Mouse (Mus musculus): ENCODE measurements around the gene Clpb. TPM values are rescaled to one million over a fixed set of nuclear protein-coding genes. Genes with fewer than 3 reads are reported as not detected.

The Clpb gene
- polyA plus RNA-seq, 1 experiment, result 3.1 TPM

DNA sequence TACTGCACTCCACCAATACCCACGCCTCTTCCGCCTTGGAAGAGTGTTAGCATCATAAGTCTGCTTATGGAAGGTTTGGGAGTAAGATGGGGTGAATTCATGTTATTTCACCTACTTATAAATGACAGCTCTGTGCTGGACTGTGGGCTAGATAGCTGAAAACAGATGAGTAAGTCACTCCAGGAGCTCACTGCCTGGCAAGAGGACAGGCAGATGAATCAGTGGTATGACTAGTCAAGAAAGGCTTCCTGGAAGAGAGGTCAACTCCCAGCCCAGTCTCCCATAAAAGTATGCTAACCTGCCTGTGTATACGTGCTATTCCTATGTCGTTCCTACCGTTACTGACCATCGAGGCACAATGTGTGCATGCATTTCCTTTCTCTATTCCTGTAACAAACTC lies 91.9 kb downstream of the Clpb start:
- no peak overlapping the region for H3K4me3 ChIP-seq (replicated peaks)
- no peak for TF ChIP-seq TAL1 (IDR thresholded peaks at IDR 0.05; ENCODE audit: low read length)
- no peak for TF ChIP-seq GATA1 (IDR thresholded peaks at IDR 0.05; ENCODE audit: low read length)
- no peaks in the 10 kb centered on the region for H3K27me3 ChIP-seq (ENCODE audit: control insufficient read depth)
- H3K9me3 ChIP-seq (ENCODE audit: control insufficient read depth, low read length), result no peaks in the 10 kb centered on the region
- no peaks in the 10 kb centered on the region for H3K4me1 ChIP-seq (ENCODE audit: control insufficient read depth)
- H3K36me3 ChIP-seq (ENCODE audit: control insufficient read depth), result peaks cover 6% of the 10 kb centered on the region

DNA sequence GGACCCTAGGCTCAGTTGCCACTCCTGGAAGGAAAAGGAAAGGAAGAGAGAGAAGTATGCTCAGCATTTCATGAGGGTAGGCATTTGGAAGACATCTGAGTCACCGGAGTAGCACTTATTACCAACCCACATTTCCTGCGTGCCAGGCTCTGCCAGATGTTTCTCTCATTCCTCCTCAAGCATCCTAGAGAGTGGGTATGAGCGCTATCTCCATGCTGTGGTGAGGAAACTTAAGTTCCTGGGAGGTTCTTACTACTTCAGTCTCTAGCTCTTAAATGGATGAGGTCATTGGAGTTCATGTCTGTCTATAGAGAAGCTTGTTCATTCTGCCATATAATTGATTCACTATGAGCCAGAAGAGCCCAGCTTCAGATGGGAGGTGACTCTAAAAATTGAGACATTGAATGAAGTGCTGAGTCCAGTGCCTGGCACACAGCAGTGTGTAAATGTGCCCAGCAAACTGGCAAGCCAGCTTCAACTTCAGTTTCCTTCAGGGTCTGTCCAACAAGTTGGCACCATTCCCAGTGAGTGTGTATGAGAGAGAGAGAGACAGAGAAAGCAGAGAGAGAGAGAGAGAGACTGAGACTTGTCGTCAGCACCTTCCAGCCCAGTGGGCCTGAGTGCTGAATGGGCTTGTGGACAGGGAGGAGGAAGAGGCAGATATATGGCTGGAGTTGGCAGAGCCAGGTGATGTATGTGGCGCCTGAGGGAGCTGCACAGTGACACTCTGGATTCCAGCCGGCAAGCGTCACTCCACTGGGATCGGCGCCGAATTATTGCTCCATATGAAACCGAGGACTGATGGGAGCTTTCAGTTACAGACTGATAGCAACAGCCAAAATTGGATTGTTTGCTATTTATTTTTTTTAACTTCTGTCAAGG lies 98.7 kb downstream of the Clpb start:
- no peaks in the 10 kb centered on the region for H3K9me3 ChIP-seq (ENCODE audit: control insufficient read depth, low read length)
- peaks cover 5% of the 10 kb centered on the region for H3K36me3 ChIP-seq (ENCODE audit: control insufficient read depth)
- no peaks in the 10 kb centered on the region for H3K4me1 ChIP-seq (ENCODE audit: control insufficient read depth)
- H3K27me3 ChIP-seq (ENCODE audit: control insufficient read depth), result no peaks in the 10 kb centered on the region
- no peak overlapping the region for H3K4me3 ChIP-seq (replicated peaks)
- TF ChIP-seq GATA1 (IDR thresholded peaks at IDR 0.05; ENCODE audit: low read length), result no peak
- TF ChIP-seq TAL1 (IDR thresholded peaks at IDR 0.05; ENCODE audit: low read length), result no peak

DNA sequence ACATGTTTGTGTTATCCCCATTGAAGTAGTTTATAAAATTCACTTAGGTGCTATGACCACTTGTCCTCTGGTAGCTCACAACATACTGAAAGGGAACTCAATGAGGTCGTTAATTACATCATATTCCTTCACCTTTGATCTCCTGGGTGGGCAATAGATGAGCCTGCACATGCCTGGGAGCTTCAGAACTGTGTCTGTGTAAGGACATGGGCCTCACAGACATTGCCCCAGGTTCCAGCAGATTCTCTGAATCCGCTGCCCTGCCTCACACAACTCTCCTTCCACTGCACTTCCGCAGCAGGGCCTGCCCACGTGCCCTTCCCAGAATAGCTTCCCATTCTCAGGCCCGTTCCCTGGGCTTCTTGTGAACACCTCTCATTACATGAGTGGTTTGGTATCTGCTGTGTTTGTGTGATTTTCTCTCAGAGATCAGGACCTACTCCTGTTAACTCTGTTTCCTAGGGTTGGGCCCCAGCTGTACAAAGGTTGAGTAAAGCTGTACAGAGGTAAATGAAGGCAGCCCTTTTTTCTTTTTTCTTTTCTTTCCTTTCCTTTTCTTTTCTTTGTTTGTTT lies 104.0 kb downstream of the Clpb start:
- Histone ChIP-seq H3K36me3 (ENCODE audit: control insufficient read depth) (peaks cover 5% of the 10 kb centered on the region), H3K4me3 (replicated peaks) (no peak overlapping the region)
- no peak for TF ChIP-seq GATA1 (IDR thresholded peaks at IDR 0.05; ENCODE audit: low read length)
- no peak for TF ChIP-seq TAL1 (IDR thresholded peaks at IDR 0.05; ENCODE audit: low read length)

GRCm38 (mm10) chr7:101770051-101770450 lies 106.6 kb downstream of the Clpb start:
- H3K9me3 ChIP-seq (ENCODE audit: control insufficient read depth, low read length), result no peaks in the 10 kb centered on the region
- H3K36me3 ChIP-seq (ENCODE audit: control insufficient read depth), result peaks cover 7% of the 10 kb centered on the region
- no peaks in the 10 kb centered on the region for H3K4me1 ChIP-seq (ENCODE audit: control insufficient read depth)
- TF ChIP-seq TAL1 (IDR thresholded peaks at IDR 0.05; ENCODE audit: low read length) (no peak), GATA1 (IDR thresholded peaks at IDR 0.05; ENCODE audit: low read length) (no peak)
- H3K27me3 ChIP-seq (ENCODE audit: control insufficient read depth), result no peaks in the 10 kb centered on the region
- H3K4me3 ChIP-seq (replicated peaks), result no peak overlapping the region

More for the DNA sequence above, 104.0 kb downstream of the Clpb start:
- no peaks in the 10 kb centered on the region for H3K4me1 ChIP-seq (ENCODE audit: control insufficient read depth)
- H3K9me3 ChIP-seq (ENCODE audit: control insufficient read depth, low read length), result no peaks in the 10 kb centered on the region
- H3K27me3 ChIP-seq (ENCODE audit: control insufficient read depth), result no peaks in the 10 kb centered on the region

DNA sequence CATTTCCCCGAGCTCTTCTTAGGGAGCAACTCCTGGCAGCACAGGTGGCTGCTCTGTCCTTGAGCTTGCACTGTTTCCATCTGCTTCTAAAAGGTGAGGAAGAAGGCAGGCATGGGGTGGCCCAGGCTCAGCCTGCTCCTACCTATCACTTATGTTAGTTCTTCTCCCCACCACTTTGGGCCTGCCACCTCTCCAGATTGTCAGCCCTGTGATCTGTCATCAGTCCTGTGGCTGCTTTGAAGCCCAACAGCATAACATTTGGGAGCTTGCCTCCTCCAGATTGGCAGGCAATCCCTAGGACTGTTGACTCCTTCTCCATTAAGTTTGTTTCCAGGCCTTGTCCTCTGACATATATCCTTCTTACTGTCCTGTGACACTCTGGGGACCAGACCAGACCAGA lies 108.2 kb downstream of the Clpb start:
- Histone ChIP-seq H3K36me3 (ENCODE audit: control insufficient read depth) (peaks cover 2% of the 10 kb centered on the region), H3K27me3 (ENCODE audit: control insufficient read depth) (no peaks in the 10 kb centered on the region), H3K4me1 (ENCODE audit: control insufficient read depth) (no peaks in the 10 kb centered on the region), H3K9me3 (ENCODE audit: control insufficient read depth, low read length) (no peaks in the 10 kb centered on the region), H3K4me3 (replicated peaks) (no peak overlapping the region)
- TF ChIP-seq GATA1 (IDR thresholded peaks at IDR 0.05; ENCODE audit: low read length), result no peak
- no peak for TF ChIP-seq TAL1 (IDR thresholded peaks at IDR 0.05; ENCODE audit: low read length)

DNA sequence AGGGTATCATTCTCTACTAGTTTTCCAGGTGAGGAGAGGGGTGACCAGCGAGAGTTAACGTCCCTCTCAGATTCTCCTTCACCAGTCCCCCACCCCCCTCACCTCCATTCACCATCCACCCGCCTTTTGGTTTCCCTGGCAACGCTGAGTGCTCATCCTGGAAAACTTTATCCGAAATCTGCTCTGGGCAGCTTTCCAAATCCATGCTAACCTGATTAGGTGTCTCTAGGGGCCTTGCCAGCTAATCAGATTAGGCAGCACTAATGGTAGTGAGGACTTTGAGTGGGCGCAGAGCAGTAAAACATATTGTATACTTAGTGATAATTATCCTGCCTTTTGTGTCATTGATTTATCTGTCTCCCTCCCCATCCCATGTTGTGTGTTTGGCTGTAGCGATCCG lies 109.3 kb downstream of the Clpb start:
- no peaks in the 10 kb centered on the region for H3K9me3 ChIP-seq (ENCODE audit: control insufficient read depth, low read length)
- H3K36me3 ChIP-seq (ENCODE audit: control insufficient read depth), result peaks cover 2% of the 10 kb centered on the region
- H3K27me3 ChIP-seq (ENCODE audit: control insufficient read depth), result no peaks in the 10 kb centered on the region
- no peak overlapping the region for H3K4me3 ChIP-seq (replicated peaks)
- no peak for TF ChIP-seq TAL1 (IDR thresholded peaks at IDR 0.05; ENCODE audit: low read length)
- TF ChIP-seq GATA1 (IDR thresholded peaks at IDR 0.05; ENCODE audit: low read length), result no peak
- H3K4me1 ChIP-seq (ENCODE audit: control insufficient read depth), result no peaks in the 10 kb centered on the region

- Histone ChIP-seq H3K36me3 (ENCODE audit: control insufficient read depth) (peaks cover 7% of the 10 kb centered on the region), H3K4me3 (replicated peaks) (no peak overlapping the region)
- TF ChIP-seq GATA1 (IDR thresholded peaks at IDR 0.05; ENCODE audit: low read length), result no peak
- TF ChIP-seq TAL1 (IDR thresholded peaks at IDR 0.05; ENCODE audit: low read length), result no peak
These were observed 113.6 kb downstream of the Clpb start for GRCm38 (mm10) chr7:101777053-101777452.

GRCm38 (mm10) chr7:101817861-101818401 lies 154.5 kb downstream of the Clpb start, which contains the start of gene Phox2a:
Gene Phox2a (plus strand): TSS chr7:101818313.
- Histone ChIP-seq H3K4me1 (ENCODE audit: control insufficient read depth) (0 out of 2 replicates have a peak, but pooled peaks cover 3% of the 10 kb centered on the region), H3K36me3 (ENCODE audit: control insufficient read depth) (no peaks in the 10 kb centered on the region), H3K27me3 (ENCODE audit: control insufficient read depth) (peaks cover 73% of the 10 kb centered on the region), H3K9me3 (ENCODE audit: control insufficient read depth, low read length) (peaks cover 4% of the 10 kb centered on the region; the same call in 1 of the 2 replicates), H3K4me3 (replicated peaks) (no peak within 1 kb of the TSS)
- no peak for TF ChIP-seq TAL1 (IDR thresholded peaks at IDR 0.05; ENCODE audit: low read length)
- TF ChIP-seq GATA1 (IDR thresholded peaks at IDR 0.05; ENCODE audit: low read length), result no peak

More at GRCm38 (mm10) chr7:101777053-101777452, 113.6 kb downstream of the Clpb start:
- no peaks in the 10 kb centered on the region for H3K4me1 ChIP-seq (ENCODE audit: control insufficient read depth)
- no peaks in the 10 kb centered on the region for H3K27me3 ChIP-seq (ENCODE audit: control insufficient read depth)
- no peaks in the 10 kb centered on the region for H3K9me3 ChIP-seq (ENCODE audit: control insufficient read depth, low read length)
